Mouse (Mus musculus) hindbrain, embryonic 11.5 days (tissue): Measurements from ENCODE around the gene Celf2. TPM values are rescaled to one million over a fixed set of nuclear protein-coding genes. Genes with fewer than 3 reads are reported as not detected.

Source experiments
- ATAC-seq: fragments of 200-750 bp; cut with Nextera tagmentation; 2 replicates; pipeline ENCODE4 v1.8.0; 2017; ENCODE audit warnings: mild to moderate bottlenecking, moderate TSS enrichment, moderate library complexity; ENCODE audit not compliant: low FRiP score
- DNase-seq: peaks from one replicate; pipeline ENCODE4 v3.0.0-alpha.2; 2015; ENCODE audit warnings: low spot score
- H3K27ac ChIP-seq: fragments of 300-500 bp; sonication (generic); 2 replicates; pipeline ENCODE4 v1.5.1; 2014; ENCODE audit warnings: mild to moderate bottlenecking, low read depth, low read length
- H3K27me3 ChIP-seq: fragments of 300-500 bp; sonication (generic); 2 replicates; pipeline ENCODE4 v1.6.1; 2014; ENCODE audit warnings: mild to moderate bottlenecking, low read length, moderate library complexity, mixed read lengths; ENCODE audit not compliant: control insufficient read depth, insufficient read depth
- H3K36me3 ChIP-seq: fragments of 300-500 bp; sonication (generic); 2 replicates; pipeline ENCODE4 v1.6.1; 2014; ENCODE audit warnings: mild to moderate bottlenecking, low read length, moderate library complexity, mixed read lengths; ENCODE audit not compliant: control insufficient read depth, insufficient read depth
- H3K4me1 ChIP-seq: fragments of 300-500 bp; sonication (generic); replicated peaks from 2 replicates; pipeline ENCODE4 v1.6.1; 2014; ENCODE audit warnings: low read length, mixed read lengths; ENCODE audit not compliant: control insufficient read depth, insufficient read depth
- H3K4me2 ChIP-seq: fragments of 300-500 bp; sonication (generic); replicated peaks from 2 replicates; pipeline ENCODE4 v1.6.1; 2014; ENCODE audit warnings: mild to moderate bottlenecking, low read depth, low read length
- H3K4me3 ChIP-seq: fragments of 300-500 bp; sonication (generic); 2 replicates; pipeline ENCODE4 v1.5.1; 2014; ENCODE audit warnings: low read depth, low read length
- H3K9ac ChIP-seq: fragments of 300-500 bp; sonication (generic); 2 replicates; pipeline ENCODE4 v1.6.1; 2014; ENCODE audit warnings: low read depth, low read length
- H3K9me3 ChIP-seq: fragments of 300-500 bp; sonication (generic); 2 replicates; pipeline ENCODE4 v1.6.1; 2016; ENCODE audit warnings: low read length; ENCODE audit not compliant: control insufficient read depth
- WGBS: fragments of 180-500 bp; shearing (Covaris S2); extraction: QIAGEN DNeasy Blood & Tissue Kit; methylation state at CpG from one replicate; pipeline ENCODE4 v1.1.7; 2014; 5-methylcytosine and 5-hydroxymethylcytosine counted together
- polyA plus RNA-seq: library from polyadenylated mRNA; unstranded; fragments of >200 nt; fragmentation: Nextera tagmentation; extraction: Ambion mirVana; gene quantifications from 2 replicates; pipeline ENCODE4 v1.2.1, GENCODE M21; 2014

The Celf2 gene
- polyA plus RNA-seq, 1 experiment from 2014 or later = 82.4 TPM

DNA sequence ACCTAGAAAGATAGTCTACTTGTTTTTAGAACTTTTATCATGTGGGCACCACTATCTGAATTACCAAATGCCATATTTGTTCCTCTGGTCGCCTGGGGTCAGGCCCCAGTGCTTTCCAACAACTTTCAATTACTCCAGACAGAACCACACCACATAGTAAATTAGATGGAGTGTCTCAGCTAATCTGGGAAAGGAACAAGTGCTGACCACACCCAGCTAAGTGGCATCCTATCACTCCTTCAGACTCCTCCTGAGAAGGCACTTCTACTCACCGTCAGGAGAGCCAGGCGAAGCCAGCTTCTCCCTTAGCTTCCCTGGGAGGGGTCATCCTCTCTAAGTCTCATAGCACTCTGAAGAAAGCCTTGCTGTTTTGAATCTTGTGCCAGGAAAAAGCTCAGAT is 835.9 kb downstream of the Celf2 start:
- no peak for DNase-seq
- ATAC-seq = no peak
- Histone ChIP-seq H3K27ac (no peak overlapping the region), H3K4me3 (no peak overlapping the region), H3K9me3 (no peaks in the 10 kb centered on the region), H3K9ac (no peak overlapping the region), H3K36me3 (no peaks in the 10 kb centered on the region), H3K27me3 (no peaks in the 10 kb centered on the region), H3K4me1 (no peaks in the 10 kb centered on the region), H3K4me2 (no peak overlapping the region)
- 90% methylated on average over 3 of the region's 3 CpGs for WGBS

GRCm38 (mm10) chr2:6667611-6668010 is 841.8 kb downstream of the Celf2 start:
- Histone ChIP-seq H3K27ac (no peak overlapping the region), H3K9me3 (no peaks in the 10 kb centered on the region), H3K4me1 (no peaks in the 10 kb centered on the region), H3K4me2 (no peak overlapping the region), H3K4me3 (no peak overlapping the region), H3K36me3 (no peaks in the 10 kb centered on the region), H3K27me3 (no peaks in the 10 kb centered on the region), H3K9ac (no peak overlapping the region)
- WGBS = 79% methylated on average over 4 of the region's 4 CpGs
- DNase-seq (no peak), ATAC-seq (no peak)

- WGBS = 84% methylated on average over 4 of the region's 4 CpGs
Observed at GRCm38 (mm10) chr2:6659834-6660233, 849.5 kb downstream of the Celf2 start.

GRCm38 (mm10) chr2:6653719-6654118 is 855.6 kb downstream of the Celf2 start:
- no peak overlapping the region for H3K4me3 ChIP-seq
- H3K36me3 ChIP-seq = no peaks in the 10 kb centered on the region
- H3K4me2 ChIP-seq = no peak overlapping the region
- no peaks in the 10 kb centered on the region for H3K27me3 ChIP-seq
- H3K27ac ChIP-seq = no peak overlapping the region
- H3K9ac ChIP-seq = no peak overlapping the region
- H3K9me3 ChIP-seq = no peaks in the 10 kb centered on the region
- no peak for ATAC-seq
- H3K4me1 ChIP-seq = no peaks in the 10 kb centered on the region
- 71% methylated on average over 6 of the region's 6 CpGs for WGBS
- DNase-seq = no peak

More at GRCm38 (mm10) chr2:6659834-6660233, 849.5 kb downstream of the Celf2 start:
- Histone ChIP-seq H3K4me3 (no peak overlapping the region), H3K4me2 (no peak overlapping the region), H3K4me1 (no peaks in the 10 kb centered on the region), H3K9me3 (no peaks in the 10 kb centered on the region), H3K9ac (no peak overlapping the region), H3K27ac (no peak overlapping the region), H3K36me3 (no peaks in the 10 kb centered on the region), H3K27me3 (no peaks in the 10 kb centered on the region)
- ATAC-seq (no peak), DNase-seq (no peak)

GRCm38 (mm10) chr2:6651697-6652096 is 857.7 kb downstream of the Celf2 start:
- no peak overlapping the region for H3K9ac ChIP-seq
- no peaks in the 10 kb centered on the region for H3K4me1 ChIP-seq
- no peaks in the 10 kb centered on the region for H3K36me3 ChIP-seq
- no peak for DNase-seq
- ATAC-seq = no peak
- no peaks in the 10 kb centered on the region for H3K9me3 ChIP-seq
- no peak overlapping the region for H3K4me2 ChIP-seq
- no peak overlapping the region for H3K4me3 ChIP-seq
- WGBS = 78% methylated on average over 1 of the region's 1 CpGs
- H3K27me3 ChIP-seq = no peaks in the 10 kb centered on the region
- no peak overlapping the region for H3K27ac ChIP-seq

- ATAC-seq (no peak), DNase-seq (no peak)
- Histone ChIP-seq H3K9me3 (no peaks in the 10 kb centered on the region), H3K36me3 (no peaks in the 10 kb centered on the region), H3K27me3 (no peaks in the 10 kb centered on the region), H3K4me2 (no peak overlapping the region), H3K4me3 (no peak overlapping the region), H3K4me1 (no peaks in the 10 kb centered on the region), H3K27ac (no peak overlapping the region), H3K9ac (no peak overlapping the region)
- 92% methylated on average over 6 of the region's 6 CpGs for WGBS
Observed at GRCm38 (mm10) chr2:6648877-6649276, 860.5 kb downstream of the Celf2 start.

DNA sequence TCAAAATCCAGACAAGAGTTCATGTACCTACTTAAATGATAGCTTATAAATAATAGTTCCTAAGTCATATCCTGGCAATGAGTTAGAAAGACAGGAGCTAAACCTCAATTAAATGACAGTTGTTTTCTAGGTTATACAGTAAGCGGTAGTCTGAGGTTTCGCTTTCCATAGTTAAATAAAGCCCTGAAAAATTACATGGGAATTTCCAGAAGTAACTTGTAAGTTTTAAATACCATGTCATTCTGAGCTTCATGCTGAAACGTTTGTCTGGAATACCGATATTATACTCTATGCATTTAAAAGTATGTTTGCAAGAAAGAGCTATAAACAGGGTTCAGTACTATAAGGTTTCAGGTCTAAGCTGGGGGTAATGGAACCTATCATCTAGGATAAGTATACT is 862.3 kb downstream of the Celf2 start:
- 86% methylated on average over 4 of the region's 4 CpGs for WGBS
- no peak for DNase-seq

DNA sequence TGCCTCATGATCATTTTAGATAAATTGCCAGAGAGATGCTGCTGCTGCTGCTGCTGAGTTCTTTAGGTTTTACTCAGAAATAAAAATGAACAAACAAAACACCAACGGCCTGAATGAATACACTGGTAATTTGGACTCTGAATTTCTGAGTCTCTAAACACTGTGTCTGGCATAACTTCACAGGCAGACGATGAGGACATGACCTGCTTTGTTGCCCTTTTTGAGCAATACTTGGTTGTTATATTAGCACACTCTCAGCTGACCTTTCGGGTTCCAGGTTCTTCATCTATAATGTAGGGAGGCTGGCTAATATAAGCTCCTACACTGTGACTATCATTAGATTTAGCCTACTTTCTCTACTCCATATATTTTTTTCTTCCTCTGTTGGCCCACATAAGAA is 863.0 kb downstream of the Celf2 start:
- ATAC-seq = no peak
- 92% methylated on average over 3 of the region's 3 CpGs for WGBS

More for the DNA sequence above, 862.3 kb downstream of the Celf2 start:
- ATAC-seq = no peak
- no peak overlapping the region for H3K4me3 ChIP-seq
- no peaks in the 10 kb centered on the region for H3K36me3 ChIP-seq
- no peaks in the 10 kb centered on the region for H3K9me3 ChIP-seq
- no peak overlapping the region for H3K9ac ChIP-seq
- H3K27ac ChIP-seq = no peak overlapping the region
- H3K4me2 ChIP-seq = no peak overlapping the region
- H3K27me3 ChIP-seq = no peaks in the 10 kb centered on the region
- no peaks in the 10 kb centered on the region for H3K4me1 ChIP-seq

GRCm38 (mm10) chr2:6642222-6642850 is 867.0 kb downstream of the Celf2 start:
- Histone ChIP-seq H3K4me3 (no peak overlapping the region), H3K9me3 (no peaks in the 10 kb centered on the region), H3K4me2 (no peak overlapping the region), H3K36me3 (no peaks in the 10 kb centered on the region), H3K9ac (no peak overlapping the region), H3K27me3 (no peaks in the 10 kb centered on the region), H3K27ac (no peak overlapping the region), H3K4me1 (no peaks in the 10 kb centered on the region)
- DNase-seq (no peak), ATAC-seq (no peak)
- WGBS = 82% methylated on average over 3 of the region's 3 CpGs

More for the DNA sequence above, 863.0 kb downstream of the Celf2 start:
- H3K4me2 ChIP-seq = no peak overlapping the region
- H3K4me3 ChIP-seq = no peak overlapping the region
- H3K27ac ChIP-seq = no peak overlapping the region
- no peaks in the 10 kb centered on the region for H3K27me3 ChIP-seq
- no peak for DNase-seq
- H3K36me3 ChIP-seq = no peaks in the 10 kb centered on the region
- no peaks in the 10 kb centered on the region for H3K4me1 ChIP-seq
- H3K9ac ChIP-seq = no peak overlapping the region
- no peaks in the 10 kb centered on the region for H3K9me3 ChIP-seq
